Mouse (Mus musculus) heart, postnatal 25 days (tissue): ENCODE measurements around the gene Ppef1. TPM values are rescaled to one million over a fixed set of nuclear protein-coding genes. Genes with fewer than 3 reads are reported as not detected.

Source experiments
- DNase-seq: peaks from one replicate; pipeline ENCODE4 v3.0.0; 2022; ENCODE audit warnings: low spot score
- intact Hi-C: fragments of 180-260 bp; cut with DNase I; formaldehyde crosslinking; loops from one replicate; pipeline ENCODE4 v1.15.1; 2025
- total RNA-seq, 2 experiments: library from RNA; stranded (reverse); gene quantifications; 2 replicates each; pipeline ENCODE4 v1.2.3; 2021

Gene Ppef1
- total RNA-seq, 2 experiments from 2014 or later: not detected

DNA sequence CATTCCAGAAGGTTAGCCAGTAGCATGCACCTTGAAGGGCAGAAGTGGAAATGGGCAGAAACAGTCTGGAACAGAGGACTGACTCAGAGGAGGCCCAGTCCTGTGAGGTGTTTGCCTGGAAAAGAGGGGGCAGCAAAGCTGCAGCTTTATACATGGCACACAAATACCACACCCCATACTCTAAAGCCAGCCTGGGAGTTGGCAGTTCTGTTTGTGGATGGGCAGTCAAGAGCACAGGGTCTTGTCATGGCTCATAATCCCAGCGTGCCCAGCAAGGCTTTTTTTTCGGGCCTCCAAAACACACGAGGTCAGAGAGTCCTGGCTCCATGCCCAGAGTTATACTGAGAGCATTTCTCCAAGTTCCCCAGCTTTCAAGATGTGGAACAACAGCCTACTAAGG, 134.5 kb downstream of the Ppef1 start:
- no peak for DNase-seq
- intact Hi-C loops: loop anchor here (10.0 kb wide), 1 partner anchor 164 kb away; the partner anchor contains the start of gene Rs1

DNA sequence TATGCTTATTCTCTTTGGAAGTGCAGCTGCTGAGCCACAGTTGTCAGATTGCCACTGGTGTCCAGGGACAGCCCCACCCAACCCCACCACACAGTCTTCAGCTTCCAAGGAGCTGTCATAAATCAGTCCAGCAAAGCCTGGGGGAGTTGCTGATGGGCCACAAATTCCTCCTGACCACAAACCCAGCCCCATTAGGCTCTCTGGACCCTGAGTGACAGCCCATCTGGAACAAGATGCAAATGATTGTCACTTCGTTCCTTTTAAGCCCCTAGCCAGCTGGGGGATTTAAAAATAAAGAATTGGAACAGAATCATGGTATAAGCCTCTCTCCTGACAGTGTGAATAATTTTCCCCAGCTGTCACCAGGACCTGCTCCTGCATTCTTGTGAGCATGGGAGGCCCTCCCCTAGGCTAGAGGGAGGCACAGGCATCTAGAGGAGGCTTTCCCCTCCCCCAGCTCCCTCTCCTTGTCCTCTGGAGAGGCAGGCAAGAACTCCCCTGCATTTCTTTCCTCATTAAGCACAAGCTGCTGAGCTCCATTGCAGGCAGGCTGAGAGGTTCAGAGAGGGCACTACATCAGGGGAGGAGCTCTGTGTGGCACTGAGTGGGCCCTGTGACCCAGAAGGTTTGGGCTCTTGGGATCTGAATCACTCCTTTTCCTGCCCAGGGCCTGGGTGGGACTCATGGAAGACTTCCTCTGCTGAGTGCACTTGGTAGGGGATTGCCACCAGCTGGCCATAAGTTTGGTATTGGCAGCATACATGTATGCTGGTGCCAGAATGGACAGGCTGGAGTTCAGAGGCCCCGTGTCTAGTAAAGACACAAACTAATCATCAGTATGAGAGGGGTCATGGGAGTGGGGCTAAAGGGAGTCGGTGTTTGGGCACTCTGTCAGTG, 136.8 kb downstream of the Ppef1 start:
- intact Hi-C loops: no loop called here
- peak; percentile 20 for DNase-seq

DNA sequence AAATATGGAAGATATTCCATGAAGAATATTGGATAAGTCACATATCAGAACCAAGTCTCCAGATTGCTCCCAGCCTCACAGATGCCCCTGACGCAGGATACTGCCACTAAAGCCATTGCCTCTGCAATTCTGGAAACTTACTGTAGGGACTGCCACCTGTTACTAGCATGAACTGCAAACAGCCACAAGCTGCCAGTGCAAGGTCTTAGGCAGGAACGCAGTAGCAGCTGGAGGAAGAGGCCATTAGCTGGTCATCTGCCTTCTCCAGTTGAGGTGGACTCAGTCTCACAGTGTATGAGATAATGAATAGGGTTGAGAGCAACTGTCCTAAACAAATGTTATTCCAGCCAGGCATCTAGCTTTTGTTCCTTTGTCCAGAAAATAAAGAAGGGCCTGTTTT, 137.5 kb downstream of the Ppef1 start:
- no peak for DNase-seq

DNA sequence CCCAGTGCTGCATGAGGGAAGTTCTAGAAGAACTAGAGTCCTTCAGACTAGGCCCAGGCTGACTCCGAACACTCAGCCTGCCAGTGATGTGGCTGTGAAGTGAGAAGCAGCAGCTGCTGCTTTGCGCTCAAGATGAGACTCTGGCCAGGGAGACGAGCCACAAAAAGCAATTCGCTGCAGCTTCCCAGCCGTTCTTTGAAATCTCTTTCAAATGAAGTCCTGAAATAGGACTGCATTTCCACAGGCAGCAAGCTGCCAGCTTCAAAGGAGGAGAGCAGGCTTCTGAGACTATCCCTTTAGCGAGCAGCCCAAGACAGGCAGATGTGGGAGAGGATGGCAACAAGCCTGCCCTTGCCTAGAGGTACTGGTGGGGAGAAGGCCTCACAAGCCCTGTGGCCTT, 142.6 kb downstream of the Ppef1 start:
- DNase-seq: no peak
- intact Hi-C loops: no loop called here

More for the DNA sequence above, 137.5 kb downstream of the Ppef1 start:
- intact Hi-C loops: no loop called here

DNA sequence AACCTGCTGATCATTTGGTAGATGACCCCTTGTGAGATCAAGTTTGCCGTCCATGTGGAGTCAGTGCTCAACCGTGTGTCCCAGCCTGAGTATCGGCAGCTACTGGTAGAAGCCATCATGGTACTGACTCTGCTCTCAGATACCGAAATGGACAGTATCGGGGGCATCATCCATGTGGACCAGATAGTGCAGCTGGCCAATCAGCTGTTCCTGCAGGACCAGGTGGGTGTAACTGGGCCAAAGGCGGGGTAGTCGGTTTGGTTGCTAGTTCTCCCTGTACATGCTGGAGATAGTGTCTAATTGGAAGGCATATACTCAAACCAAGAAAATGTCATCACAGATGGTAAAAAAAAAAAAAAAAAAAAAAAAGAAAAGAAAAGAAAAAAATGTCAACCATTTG, 145.4 kb downstream of the Ppef1 start:
- no peak for DNase-seq
- intact Hi-C loops: no loop called here

DNA sequence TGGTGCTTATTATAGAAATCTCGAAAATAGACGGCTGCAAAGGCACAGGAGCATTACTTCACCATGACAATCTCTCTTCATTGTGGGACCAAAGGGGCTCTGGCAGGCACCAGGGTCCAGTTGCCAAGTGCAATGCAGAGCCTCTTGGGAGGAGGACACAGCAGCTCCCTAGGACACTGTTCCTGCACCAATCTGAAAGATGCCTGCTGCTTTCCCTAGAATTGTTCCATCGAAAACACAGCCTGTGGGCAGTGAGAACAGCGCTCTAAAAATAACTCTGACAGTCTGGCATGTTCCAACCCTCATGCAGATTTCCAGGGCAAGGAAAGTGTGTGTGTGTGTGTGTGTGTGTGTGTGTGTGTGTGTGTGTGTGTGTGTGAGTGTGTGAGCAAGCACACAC, 147.0 kb downstream of the Ppef1 start:
- DNase-seq: no peak
- intact Hi-C loops: loop anchor here (10.0 kb wide), 1 partner anchor 446 kb away; no protein-coding TSS in a partner anchor

DNA sequence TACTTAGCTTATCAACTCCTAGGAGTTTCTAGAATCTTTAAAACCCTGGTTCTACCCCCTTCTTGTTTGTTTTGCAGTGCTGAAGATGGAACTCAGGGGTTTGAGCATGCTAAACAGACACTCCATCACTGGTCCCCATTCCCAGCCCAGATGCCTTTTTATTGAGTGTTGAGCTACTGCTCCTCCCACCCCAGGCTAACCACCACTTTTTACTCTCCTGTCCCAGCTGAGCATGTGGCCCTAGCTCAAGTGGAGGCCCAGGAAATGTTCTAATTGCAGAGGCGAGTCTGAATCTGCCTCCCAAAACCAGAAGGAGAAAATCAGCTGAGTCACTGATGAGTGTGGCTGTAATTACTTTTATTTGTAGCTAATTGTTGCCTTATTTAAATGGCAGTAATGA, 150.5 kb downstream of the Ppef1 start:
- intact Hi-C loops: loop anchor here (10.0 kb wide), 1 partner anchor 450 kb away; no protein-coding TSS in a partner anchor
- DNase-seq: no peak

DNA sequence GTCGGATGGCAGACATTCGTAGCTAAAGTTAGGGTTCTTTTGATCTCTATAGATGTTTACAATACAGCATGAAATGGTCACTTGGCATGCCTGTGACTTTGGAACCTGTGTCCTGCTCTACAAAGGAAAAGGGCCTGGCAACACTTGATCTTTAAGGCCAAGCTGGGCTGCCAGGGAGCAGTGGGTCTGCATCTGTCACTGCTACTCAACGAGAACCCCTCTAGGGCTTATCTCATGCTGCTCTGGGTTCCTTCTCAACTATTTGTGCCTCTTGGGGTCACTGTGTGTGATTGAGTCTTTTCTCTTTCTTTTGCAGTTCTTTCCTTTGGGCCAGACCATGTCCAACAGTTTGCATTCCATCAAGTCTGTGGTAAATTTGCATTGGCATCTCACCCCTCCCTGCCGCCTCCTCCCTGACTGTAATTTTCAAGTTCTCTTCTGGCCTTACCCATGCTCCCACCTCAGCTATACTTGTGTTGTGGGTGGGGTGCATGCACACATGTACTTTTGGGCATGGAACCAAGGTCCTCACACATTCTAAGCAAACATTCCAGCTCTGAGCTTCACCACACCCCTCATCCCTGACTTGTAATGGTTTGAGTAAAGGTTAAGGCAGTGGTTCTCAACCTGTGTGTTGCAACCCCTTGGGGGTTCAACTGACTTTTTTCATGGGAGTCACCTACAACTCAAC, 151.3 kb downstream of the Ppef1 start:
- intact Hi-C loops: loop anchor here (10.0 kb wide), 1 partner anchor 451 kb away; no protein-coding TSS in a partner anchor
- DNase-seq: no peak

DNA sequence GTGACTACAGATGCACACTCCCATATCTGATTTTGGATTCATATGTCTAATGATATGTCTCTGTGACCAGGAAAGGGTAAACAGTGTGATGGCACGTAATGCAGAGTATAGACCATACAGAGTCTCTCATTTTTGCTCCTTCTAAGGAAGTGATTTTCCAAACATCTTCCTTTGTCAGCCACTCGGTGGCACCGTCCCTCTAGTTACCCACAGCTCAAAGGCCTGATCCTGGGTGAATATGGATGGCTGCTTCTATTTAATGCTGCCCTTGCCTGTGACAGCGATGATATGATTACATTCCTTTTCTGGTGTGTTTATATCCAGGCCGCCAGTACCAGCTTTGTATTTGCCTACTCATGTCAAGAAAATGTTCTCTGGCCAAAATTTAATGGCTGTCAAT, 152.0 kb downstream of the Ppef1 start:
- intact Hi-C loops: loop anchor here (10.0 kb wide), 1 partner anchor 451 kb away; no protein-coding TSS in a partner anchor
- DNase-seq: no peak

Other genes with a start within 250 kb of the Ppef1 start
- 10 to 100 TPM; 10.9 to 15.1 TPM for gene Phka2, start 233.6 kb downstream of the Ppef1 start, total RNA-seq
- under 1 TPM; 0.17 to 0.26 TPM for gene Rs1, start 32.2 kb upstream of the Ppef1 start, total RNA-seq
- gene Gja6, start 171.3 kb upstream of the Ppef1 start, total RNA-seq: not detected